Mouse (Mus musculus) layer of hippocampus, adult 2 months (tissue): Measurements from ENCODE around the gene 9530053A07Rik. TPM values are rescaled to one million over a fixed set of nuclear protein-coding genes. Genes with fewer than 3 reads are reported as not detected.
"Not testable (repeated sequence)": the region's sequence is repeated elsewhere in the genome, so short reads cannot be mapped to it uniquely, and the experiment has no call there.

ENCODE experiments used
- DNase-seq, 2 experiments: peaks; one replicate each; pipeline ENCODE4 v3.0.0; 2022; ENCODE audit warnings: low spot score in 2 of 2
- H3K27ac ChIP-seq: fragments of 200-600 bp; 2 replicates; pipeline ENCODE4 v1.8.1; 2022
- H3K4me3 ChIP-seq: fragments of 200-600 bp; 2 replicates; pipeline ENCODE4 v1.8.1; 2022; ENCODE audit warnings: mild to moderate bottlenecking
- CTCF ChIP-seq: fragments of 200-600 bp; conservative IDR thresholded peaks from 2 replicates; pipeline ENCODE4 v1.8.1; 2022; ENCODE audit warnings: antibody characterized with exemption, mild to moderate bottlenecking, moderate library complexity
- total RNA-seq, 2 experiments: library from RNA; stranded (reverse); gene quantifications; 2 replicates each; pipeline ENCODE4 v1.2.3; 2021

Gene 9530053A07Rik
- total RNA-seq, 2 experiments from 2014 or later, result 0.05 TPM; not detected in 1

DNA sequence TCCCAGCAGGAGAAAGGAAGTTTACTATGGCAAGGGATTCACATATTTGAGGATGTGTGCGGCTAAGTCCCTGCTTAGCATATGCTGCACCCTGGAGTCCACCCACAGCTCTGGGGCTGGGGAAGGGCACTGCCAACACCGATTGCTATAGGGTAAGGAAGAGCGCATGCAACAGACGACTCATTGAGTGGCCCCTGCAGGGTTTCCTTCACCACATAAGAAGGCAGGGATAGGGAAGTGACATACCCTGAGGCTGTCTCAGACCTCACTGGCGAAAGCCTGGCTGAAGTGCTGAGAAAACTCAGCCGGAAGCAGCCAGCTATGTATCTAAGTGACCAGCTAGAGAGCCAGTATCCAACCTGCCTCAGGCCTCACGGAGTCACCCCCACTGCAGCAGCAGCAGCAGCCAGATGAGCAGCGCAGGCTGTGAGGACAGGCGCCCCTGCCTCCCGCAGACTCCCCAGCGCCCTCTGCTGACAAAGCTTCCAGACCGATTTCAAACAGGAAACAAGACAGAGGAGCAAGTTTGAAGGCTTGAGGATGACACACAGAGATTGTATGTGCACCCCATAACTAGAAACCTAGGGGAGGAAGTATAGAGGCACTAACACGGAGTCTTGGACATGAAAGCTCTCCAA, 22.4 kb downstream of the 9530053A07Rik start:
- TF ChIP-seq CTCF, result peak; percentile 82
- no peak overlapping the region for H3K27ac ChIP-seq

DNA sequence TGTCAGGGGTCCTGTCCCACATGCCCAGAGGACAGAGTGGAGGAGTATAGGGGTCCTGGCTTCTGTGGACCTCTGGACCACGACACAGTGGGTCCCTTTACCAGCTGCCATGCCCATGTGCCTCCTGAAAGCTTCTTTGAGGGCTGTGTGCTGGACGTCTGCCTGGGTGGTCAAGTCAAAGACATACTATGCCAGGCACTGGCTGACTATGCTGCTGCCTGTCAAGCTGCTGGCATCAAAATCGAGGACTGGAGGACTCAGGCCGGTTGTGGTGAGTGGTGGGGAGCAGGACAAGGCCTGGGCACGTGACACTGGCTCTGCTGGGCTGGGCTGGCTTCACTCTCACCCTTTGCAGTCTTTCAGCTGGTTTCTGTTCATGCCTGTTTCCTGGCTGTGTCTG, 24.3 kb downstream of the 9530053A07Rik start:
- DNase-seq, H3K4me3 ChIP-seq, H3K27ac ChIP-seq: not testable (repeated sequence)

More for the DNA sequence above, 22.4 kb downstream of the 9530053A07Rik start:
- no peak overlapping the region for H3K4me3 ChIP-seq
- DNase-seq, result peak; percentile 26 to 57

DNA sequence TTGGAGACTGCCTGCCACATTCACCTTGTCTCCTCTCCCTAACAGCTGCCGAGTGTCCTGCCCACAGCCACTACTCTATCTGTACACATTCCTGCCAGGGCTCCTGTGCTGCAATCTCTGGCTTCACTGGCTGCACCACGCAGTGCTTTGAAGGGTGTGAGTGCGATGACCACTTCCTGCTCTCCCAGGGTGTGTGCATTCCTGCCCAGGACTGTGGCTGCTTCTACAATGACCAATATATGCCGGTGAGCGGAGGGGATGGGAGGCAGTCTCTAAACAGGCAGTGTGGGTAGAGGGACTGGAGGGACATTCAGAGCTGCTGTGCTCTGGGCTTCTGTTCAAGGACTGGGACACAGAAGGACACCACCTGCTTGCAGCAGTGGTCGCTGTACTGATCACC, 30.0 kb downstream of the 9530053A07Rik start:
- H3K4me3 ChIP-seq, result no peak overlapping the region
- no peak for DNase-seq
- no peak for TF ChIP-seq CTCF
- no peak overlapping the region for H3K27ac ChIP-seq

DNA sequence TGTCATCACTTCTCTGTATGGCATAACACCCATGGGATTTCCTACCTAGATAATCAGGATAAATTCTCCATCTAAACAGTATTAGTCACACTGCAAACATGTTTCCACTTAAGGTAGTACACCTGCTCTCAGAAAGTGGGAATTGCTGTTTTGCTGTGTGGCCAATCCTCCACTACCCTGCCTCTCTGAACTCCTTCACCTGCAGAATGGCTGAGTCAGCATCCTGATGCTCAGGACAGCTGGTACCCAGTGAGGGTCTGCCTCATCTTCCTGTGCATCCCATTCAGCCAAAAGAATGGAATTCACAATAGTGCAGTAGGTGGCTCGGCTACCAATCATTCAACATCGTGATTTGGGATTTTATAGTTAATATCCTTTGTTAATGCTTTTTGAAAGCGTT, 30.6 kb downstream of the 9530053A07Rik start:
- Histone ChIP-seq H3K27ac (no peak overlapping the region), H3K4me3 (no peak overlapping the region)
- no peak for TF ChIP-seq CTCF
- no peak for DNase-seq

DNA sequence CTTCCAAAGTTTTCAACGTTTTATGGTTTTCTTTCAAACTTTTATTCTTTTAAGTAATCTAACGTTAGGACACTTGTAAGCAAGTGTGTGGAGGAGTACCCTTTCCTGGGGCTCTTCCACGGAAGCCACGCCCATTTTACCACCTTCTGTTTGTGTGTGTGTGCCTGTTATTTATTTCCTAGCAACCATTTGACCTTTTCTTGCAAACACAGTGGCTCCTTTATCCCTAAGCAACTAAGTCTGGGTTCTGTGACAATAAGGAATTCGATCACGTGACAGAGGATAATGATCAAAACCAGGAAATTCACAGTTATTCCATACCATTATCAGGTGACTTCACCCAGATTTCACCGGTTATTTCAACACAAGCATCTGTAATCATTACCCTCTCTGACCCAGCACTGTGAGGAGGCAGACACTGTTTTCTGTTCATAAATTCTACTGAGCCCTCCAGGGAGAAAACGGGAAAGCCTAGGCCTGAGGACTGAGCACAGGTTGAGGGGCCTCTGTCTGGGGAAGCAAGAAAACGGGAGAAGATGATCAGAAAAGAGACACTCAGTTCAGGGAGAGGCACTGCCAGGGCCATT, 32.0 kb downstream of the 9530053A07Rik start:
- no peak for DNase-seq
- H3K4me3 ChIP-seq, result no peak overlapping the region
- no peak for TF ChIP-seq CTCF
- H3K27ac ChIP-seq, result no peak overlapping the region

DNA sequence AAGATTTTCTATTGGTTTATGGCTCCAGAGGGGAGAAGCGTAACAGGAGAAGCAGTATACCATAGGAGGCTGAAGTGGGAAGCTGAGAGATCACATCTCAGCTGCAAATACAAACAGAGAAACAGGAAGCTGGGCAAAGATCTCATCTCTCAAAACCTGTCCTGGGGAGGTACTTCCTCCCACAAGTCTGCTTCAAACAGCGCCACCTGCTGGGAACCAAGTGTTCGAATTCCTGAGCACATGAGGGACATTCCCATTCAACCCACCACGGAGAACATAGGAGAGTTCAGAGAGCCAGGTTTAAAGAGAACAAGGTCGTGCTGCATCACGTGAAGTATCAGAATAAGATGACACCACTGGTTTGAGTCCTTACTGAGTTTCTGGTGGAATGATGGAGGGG, 36.1 kb downstream of the 9530053A07Rik start:
- no peak overlapping the region for H3K27ac ChIP-seq
- DNase-seq, result no peak
- no peak overlapping the region for H3K4me3 ChIP-seq
- TF ChIP-seq CTCF, result peak; percentile 46

DNA sequence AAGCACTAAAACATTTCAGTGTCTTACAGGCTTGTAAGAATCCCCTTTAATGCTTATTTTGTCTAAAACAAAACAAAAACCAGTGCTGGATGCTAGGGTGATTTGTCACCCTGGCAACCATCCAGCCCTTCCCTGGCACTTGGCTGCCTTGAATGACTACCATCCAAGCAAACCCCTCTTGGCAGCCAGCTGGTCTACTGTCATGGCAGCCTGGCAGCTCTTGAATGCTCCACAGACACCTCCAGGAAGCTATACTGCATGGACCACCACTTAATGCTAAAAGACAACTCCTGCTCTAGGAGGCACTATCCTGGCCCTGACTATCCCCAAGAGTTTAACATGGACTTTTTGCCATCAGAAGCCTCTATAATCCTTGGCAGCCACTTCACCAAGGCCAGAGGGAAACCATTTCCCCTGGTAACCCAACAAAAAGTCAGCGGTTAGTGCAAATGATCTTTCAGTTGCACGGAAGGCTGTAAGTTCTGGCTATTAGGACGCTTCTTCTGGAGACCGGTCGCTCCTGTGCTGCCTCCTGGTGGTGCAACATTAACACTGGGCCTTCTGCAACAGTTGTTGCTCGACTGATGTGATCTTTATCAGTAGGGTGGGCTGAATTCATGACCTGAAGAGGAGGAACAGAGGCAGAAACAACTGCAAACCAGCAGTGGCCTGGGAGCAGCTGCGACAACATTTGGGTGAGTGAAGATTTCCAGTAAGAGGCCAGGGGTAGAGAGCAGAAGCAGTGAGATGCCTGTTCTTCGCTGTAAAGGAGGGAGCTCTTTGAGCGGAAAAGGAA, 39.3 kb downstream of the 9530053A07Rik start:
- peak overlapping the region; percentile 86 for H3K4me3 ChIP-seq
- DNase-seq, result peak; percentile 47 to 55
- peak; percentile 89 for TF ChIP-seq CTCF
- peak overlapping the region; percentile 88 for H3K27ac ChIP-seq

DNA sequence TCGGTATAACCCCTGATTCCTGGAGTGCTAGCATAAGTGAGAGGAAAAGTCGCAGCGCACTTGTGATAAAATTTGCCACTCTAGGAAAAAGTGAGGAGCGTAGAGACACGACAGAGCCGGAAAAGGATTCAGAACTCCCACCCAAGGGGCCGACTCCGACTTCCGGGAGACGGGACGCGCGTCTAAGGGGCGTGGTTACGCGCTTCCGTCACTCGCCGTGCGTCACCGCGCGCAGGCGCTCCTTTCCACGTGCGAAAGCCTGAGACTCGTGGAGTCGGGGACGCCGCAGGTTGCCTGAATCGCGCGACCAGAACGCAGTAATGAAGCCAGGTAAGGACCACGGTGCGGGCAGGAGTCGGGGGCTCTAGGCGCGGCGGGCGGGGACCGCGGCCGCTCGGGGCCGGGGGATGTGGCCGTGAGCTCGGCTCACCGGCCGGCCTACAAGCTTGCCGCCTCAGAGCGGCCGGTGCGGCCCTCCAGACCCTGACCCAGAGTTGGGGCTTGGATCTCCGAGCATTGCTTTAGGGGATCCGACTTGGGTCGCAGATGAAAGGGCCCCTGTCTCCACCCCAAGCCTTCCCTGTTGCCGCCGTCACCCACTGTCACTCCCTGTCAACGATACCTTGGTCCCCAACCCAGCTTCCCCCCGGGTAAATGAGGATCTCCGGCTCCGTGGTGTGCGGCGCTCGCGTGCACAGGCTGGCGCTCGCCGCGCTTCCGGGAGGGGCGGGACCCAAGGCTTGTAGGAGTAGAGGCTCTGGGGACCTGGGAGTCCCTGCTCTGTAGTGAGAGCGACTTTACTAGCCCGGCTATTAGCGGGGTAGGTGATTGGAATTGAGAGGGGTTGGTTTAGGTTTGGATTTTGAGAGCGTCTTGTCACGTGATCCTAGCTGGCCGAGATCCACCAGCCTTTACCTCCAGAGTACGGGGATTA, 40.5 kb downstream of the 9530053A07Rik start, which contains the start of gene Fbl:
Gene Fbl, plus strand, starts transcription at position 222 of the 934 bp plus-strand sequence.
- H3K4me3 ChIP-seq, result peak within 1 kb of the TSS; percentile 86
- H3K27ac ChIP-seq, result peak within 1 kb of the TSS; percentile 88
- no peak for TF ChIP-seq CTCF
- peak; percentile 93 for DNase-seq

DNA sequence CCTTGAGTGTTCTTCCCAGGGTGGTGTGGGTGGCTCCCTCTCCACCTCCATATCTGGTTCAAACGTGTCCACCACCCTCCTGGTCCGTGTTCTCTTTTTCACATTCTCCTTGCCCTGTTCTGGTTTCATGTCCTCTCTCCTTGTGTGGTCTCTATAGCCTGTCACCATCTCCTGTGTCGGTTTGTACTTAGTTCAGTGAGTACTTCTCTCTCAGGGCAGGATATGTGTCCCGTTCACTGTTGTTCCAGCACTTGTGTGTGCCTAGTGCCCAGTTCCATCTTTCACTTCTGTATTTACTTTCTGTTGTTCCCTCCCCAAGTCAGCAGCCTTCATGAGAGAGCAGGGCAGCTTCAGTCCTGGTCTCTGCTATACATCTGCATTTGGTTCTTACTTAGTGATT, 46.1 kb downstream of the 9530053A07Rik start:
- TF ChIP-seq CTCF, result no peak
- no peak overlapping the region for H3K4me3 ChIP-seq
- no peak for DNase-seq
- H3K27ac ChIP-seq, result no peak overlapping the region

DNA sequence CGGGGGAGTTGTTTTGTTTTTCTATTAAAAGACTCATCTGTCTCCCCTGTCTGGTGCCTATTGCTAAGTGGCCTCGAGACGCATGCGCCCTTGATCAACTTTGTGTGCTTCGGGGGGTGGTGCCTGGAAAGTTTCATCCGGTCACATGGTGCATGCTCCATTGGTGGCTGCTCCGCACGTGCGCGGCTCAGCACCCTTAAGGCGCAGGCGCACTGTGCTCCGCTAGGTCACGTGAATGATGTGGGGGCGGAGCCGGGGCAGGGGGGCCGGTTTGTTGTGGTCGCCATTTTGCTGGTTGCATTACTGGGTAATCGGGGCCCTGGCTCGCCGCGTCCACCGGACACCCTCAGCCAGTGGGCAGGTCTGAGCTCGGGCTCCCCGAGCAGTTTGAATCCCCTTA, 50.0 kb downstream of the 9530053A07Rik start, which contains the start of gene Dyrk1b:
Gene Dyrk1b, plus strand, starts transcription at position 242 of the 400 bp plus-strand sequence.
- TF ChIP-seq CTCF, result no peak
- peak within 1 kb of the TSS; percentile 97 for H3K4me3 ChIP-seq
- H3K27ac ChIP-seq, result peak within 1 kb of the TSS; percentile 99
- peak; percentile 98 for DNase-seq

DNA sequence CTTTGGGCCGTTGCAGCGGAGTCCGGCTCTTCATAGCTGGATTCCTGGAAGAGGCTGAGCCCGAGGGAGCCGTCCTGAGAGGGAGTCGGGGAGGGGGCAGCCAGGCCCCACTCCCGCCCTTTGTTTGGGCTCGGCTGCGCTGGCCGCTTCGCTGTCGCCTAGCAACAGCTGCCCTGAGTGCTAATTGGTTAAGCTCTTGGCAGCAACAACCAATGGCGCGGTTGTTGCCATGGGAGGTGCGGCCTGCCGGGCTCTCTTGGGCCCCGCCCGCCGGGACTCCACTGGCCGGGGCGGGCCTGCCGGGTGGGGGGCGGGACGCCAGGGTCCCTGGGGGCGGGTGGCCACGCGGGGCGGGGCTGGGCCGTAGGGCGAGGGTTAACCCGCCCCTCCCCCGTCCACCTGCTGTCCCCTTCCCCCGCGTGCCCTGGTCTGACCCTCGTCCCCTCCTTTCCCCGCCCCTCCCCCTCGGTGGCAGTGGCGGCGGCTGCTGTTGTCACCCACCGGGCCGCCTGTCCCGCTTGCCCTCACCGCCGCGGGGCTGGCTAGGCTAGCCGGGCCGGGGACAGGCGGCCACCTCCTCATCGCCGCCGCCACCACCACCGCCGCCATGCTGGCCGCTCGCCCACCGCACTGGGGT, 50.6 kb downstream of the 9530053A07Rik start:
- TF ChIP-seq CTCF, result no peak
- peak overlapping the region; percentile 99 for H3K27ac ChIP-seq
- peak; percentile 88 to 94 for DNase-seq
- peak overlapping the region; percentile 97 for H3K4me3 ChIP-seq

DNA sequence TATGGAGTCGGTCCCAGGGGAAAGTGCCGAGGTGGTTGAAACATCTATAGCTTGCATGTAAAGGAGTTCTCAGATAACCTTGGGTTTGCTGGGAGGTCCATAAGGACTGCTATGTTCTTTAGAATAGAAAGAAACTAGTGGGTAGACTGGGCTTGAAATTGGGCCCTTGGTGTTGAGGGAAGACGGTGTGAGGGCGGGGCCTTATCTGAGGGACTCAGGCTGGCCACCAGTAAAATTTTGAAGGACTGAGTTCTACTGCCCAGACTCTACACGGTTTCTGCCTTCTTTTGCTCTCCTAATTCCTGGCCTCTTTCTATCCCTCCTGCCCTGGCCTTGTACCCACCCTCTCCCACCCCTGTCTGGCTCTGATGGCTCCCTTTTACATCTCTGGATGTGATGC, 51.6 kb downstream of the 9530053A07Rik start:
- Histone ChIP-seq H3K27ac (0 out of 2 replicates have a peak overlapping the region, but pooled peaks have one; percentile 7), H3K4me3 (peak overlapping the region; percentile 97)
- no peak for TF ChIP-seq CTCF
- no peak for DNase-seq
